Mouse (Mus musculus) fat pad, adult 2 months (tissue): ENCODE measurements around the gene Lamb3.
"Not testable (repeated sequence)": the region's sequence is repeated elsewhere in the genome, so short reads cannot be mapped to it uniquely, and the experiment has no call there.

Experiments used
- DNase-seq: peaks from one replicate; pipeline ENCODE4 v3.0.0-alpha.2; 2011; ENCODE audit warnings: low read depth, low spot score; ENCODE audit errors: extremely low read depth

Lamb3 gene

DNA sequence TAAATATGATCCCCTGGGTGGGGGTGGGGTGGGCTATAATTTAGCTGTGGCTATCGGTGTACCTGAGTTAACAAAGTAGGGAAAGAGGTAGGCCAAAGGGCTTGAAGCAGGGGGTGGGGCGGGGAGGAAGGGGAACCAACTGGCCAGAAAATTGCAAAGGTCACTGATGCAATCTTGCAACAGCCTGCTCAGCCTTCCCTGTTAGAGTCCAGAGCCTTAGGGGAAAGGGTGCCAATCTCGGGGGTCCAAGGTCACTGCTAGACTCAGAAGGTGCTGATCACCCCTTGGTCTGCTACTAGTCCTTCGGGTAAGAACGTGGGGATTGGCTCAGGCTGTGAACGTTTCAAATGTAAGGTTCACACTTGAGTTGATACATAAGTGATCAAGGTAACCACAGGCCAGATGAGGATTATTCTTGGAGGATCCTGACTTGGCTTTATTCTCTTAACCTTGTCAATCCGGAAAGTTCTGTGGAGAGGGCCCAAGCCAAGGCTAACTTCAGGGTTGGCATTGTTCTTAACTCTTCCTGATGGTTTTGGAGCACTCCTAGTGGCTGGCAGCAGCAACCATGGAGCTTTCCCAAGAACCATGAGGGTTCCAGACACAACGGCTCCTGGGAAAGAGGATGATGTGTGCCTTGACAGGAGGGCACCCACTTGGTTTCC lies 67.0 kb downstream of the Lamb3 start:
- DNase-seq, result peak; percentile 92

DNA sequence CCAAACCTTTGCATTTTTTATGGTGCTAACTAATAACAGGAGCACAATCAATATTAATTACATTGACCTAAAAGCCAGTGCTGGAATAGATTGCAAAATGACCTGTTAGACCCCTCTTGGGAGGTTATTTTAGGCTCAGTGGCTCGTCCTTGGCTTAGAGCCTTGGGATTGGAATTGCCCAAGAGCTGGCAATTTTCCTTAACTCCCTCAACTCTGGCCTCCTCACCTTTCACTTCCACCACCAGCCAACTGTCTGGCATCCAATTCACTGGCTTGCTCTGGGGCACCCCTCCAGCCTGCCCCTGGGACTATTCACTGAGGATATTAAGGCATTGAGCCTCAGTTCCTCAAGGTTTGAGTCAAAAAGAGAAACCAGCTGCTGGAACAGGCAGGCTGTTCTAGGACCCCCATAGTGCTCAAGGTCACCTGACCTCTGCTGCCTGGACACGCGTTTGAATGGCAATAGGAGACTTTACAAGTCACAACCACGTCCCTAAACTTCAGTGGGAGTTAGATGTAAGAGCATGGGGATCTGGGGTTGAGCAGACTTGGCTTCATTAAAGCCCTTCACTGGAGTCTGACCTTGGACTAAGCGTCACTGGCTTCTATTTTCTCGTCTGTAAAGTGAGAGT lies 71.0 kb downstream of the Lamb3 start:
- no peak for DNase-seq

DNA sequence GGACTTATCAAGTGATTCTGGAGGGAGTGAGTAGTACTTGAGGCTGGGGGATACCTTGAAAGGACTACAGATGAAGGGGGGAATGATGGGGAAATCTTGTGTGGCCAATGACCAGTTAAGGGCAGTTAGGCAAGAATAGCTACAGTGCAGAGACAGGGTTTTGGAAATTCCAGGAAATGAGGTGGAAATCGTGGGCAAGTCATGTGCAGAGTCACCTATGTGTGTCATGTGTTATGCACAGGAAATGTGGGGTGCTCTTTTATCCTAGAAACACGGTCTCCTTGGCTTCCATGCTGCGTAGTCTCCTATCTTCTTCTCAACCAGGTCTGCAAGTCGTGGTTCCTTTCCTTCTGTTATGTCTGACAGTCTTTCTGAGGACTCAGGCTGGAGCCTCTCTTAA lies 72.0 kb downstream of the Lamb3 start:
- no peak for DNase-seq

DNA sequence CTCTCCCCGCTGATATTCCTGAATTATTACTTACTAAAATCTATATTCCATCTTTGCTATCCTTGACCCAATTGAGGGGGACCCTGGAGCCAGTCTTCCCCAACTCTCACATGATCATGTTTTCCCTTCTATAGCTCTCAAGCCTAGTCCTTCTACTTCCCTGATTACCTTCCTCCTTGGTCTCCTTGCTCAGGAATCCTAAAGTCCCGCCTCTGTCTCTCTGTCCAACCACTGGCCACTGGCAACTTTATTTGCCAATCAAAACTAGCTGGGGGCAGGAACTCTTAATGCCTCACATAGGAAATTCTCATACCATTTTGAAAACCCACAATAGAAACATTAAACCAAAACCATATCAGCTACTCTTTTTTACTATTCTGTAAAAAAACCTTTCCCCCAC lies 73.8 kb downstream of the Lamb3 start:
- DNase-seq, result no peak

DNA sequence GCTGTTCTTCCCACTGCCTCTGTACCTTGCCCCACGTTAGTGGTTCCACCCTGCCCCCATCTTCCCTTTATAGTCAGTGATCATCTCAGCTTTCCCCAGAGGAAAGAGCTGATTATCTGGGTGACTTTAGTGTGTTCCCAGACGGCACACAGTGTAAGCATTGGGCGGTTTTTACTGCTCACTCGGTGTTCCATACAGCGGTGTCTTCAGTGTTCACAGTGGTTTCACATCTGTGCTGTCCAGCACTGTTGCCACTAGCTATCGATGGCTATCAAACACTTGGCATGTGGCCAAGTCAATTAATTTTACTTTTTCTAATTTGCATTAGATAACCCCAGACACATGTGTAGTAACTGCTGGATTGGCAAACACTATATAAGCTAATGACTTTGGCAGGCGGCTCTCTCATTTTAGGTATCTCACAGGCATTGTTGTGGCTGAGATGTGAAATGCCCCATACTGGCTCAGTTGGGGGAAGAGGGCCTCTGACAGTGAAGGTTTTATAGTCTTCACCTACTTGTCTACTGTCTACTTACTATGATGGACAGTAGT lies 76.8 kb downstream of the Lamb3 start:
- DNase-seq, result peak; percentile 56

DNA sequence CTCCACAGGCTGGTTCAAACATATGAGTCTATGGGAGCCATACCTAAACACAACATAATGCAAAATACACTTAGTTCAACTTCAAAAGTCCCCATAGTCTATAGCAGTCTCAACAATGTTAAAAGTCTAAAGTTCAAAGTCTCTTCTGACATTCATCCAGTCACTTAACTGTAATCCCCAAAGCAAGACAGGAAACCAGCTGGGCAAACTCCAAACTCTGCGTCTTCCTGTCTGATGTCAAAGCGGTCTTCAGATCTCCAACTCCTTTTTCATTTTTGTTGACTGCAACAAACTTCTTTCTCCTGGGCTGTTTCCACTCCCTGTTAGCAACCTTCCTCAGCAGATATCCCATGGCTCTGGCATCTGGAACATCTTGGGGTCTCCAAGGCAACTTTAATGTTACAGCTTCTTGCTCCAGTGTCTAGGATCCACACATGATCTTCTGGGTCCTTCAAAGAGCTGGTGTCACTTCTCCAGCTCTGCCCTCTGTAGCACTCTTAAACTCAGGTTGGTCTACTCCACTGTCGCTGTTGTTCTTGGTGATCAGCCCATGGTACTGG lies 78.3 kb downstream of the Lamb3 start:
- not testable (repeated sequence) for DNase-seq

DNA sequence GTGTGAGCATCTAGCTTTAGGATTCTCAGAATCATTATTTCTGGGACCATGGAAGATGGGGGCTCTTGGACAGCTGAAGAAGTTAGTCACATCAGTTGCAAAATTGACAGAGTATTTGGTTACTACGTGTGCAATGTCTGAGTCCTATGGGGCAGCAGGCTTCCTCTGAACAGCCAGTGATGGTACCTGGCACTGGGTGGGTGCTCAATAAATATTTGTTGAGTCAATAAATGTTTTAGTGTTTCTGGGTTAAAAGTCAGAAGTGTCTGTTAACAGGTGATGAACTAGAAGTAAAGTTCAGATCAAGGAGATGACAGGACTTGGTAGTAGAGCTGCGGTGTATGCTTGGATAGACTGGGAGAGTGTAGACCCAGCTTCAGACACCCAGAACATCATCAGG lies 80.1 kb downstream of the Lamb3 start:
- DNase-seq, result no peak

DNA sequence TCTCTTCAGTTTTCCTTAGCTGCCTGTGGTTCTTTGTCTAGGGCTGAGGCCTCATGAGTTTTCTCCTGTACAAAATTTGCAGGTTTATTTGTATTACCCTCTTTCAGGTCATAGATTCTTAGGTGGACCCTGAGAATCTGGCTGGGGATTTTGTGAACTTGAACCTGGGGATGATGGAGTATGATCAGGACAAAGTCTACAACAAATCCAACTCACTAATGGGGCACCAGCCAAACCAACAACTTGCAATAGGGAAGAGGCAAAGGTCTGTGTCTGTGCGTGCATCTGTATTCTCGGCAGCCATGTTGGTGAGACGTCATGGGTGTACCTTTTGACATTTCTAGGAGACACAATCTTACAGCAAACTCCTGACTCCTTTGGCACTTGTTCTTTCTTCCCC lies 81.6 kb downstream of the Lamb3 start:
- DNase-seq, result no peak

DNA sequence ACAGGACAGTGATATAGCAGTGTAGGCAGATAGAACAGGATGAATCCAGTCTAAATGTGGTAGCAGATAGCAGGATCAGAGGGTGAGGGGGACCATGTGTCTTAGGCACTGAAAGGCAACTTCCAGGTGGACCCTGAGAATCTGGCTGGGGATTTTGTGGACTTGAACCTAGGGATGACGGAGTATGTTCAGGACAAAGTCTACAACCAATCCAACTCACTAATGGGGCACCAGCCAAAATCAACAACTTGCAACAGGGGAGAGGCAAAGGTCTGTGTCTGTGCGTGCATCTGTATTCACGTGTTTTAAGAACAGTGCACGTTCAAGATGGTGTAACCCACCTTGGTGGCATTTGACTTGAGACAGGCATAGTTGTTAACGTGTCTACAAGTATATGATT lies 82.4 kb downstream of the Lamb3 start:
- no peak for DNase-seq

DNA sequence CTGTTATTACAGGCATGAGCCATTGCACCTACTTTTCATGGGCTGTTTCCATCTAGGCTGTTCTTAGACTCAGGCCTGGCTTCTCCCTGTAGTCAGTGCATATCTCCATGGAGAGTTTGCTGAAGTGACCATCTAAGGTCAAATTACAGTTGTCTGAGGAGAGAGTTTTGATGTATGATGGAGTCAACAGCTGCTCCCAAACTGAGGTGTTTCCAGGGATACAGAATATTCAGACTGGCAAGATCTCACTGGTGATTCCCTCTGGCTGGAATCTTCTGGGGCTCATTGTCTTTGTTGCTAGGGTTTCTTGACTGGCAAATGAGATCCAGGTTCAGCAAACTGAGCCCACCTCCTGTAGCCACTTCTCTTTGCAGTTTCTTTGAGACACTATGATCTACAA lies 83.2 kb downstream of the Lamb3 start:
- no peak for DNase-seq

DNA sequence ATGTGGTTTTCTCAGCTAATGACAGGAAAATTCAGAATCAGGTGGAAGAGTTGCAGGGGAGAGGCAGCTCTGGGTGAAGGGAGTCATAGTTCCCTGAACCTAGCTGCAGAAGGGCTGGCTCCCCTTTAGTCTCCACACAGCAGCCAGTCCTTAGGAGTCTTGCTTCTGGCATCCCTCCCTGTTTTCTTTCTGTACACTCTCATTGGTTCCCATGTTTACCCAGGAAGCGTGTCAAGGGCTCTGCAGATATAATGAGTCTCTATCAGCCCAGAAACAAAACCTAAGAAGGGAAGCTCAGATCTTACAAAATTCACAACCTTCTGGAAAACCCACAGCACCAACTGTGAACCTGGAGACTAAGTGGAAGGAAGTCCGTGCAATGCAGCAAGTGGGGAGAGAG lies 85.5 kb downstream of the Lamb3 start:
- no peak for DNase-seq

DNA sequence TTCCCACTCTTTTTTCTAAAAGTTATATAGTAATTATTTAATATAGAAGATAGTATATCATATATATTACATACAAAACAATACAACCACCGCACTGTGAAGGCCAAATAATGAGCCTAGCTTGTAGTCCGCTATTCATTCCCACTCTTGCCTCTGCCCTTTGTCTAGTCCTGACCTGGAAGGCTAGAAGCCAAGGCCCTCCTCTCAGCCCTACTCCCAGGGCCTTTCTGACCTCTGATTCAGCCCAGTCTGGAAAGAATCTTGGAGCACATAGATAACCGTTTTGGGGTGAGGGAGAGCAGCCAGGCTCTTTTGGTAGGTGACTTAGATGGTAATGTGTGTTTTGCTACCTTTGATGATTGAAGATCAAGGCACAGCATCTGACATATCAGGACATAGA lies 86.4 kb downstream of the Lamb3 start:
- no peak for DNase-seq

DNA sequence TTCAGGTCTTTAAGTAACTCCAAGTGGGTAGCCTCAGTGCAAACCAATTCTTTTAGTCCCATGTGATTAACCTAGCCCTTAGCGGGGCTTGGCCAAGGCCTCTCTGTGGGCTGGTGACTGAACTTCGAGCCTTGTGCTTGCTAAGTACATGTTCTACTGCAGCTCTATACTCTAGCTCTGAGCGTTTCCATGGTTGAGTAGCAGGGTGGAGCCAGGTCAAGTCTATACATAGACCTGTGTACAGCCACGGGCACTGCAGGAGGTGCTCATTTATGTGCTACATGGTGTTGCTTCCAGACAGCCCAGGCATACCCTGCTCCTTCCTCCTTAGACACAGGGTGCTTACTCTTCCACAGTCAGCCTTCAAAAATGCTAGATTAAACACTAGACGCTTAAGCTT lies 88.4 kb downstream of the Lamb3 start:
- DNase-seq, result no peak

DNA sequence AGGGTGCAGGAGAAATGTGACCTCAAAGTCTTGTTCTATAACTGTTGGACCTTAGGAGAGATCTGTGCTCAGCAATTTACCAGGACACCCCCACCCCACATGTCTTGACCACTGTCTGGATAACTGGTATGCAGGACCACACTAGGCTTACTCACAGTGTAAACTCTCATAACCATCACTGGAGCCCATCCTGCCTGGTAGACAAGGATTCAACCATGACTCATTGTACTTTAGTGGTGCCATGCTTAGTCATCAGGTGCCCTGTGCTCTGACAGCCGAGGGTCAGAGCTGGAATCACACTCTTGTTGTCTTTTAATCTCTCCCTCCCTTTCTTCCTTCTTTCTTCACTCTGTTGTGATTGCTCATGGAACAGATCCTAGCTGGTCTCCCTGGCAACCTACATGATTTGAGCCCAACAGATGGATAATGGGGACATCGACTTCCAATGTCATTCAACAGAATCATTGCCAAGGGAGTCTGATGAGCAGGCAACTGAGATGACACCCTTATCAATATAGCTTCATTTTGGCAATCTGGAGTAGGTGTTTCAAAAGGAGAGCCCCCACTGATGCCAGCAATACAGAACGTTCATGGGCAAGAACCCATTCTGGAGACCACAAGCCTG lies 90.8 kb downstream of the Lamb3 start:
- DNase-seq, result no peak

DNA sequence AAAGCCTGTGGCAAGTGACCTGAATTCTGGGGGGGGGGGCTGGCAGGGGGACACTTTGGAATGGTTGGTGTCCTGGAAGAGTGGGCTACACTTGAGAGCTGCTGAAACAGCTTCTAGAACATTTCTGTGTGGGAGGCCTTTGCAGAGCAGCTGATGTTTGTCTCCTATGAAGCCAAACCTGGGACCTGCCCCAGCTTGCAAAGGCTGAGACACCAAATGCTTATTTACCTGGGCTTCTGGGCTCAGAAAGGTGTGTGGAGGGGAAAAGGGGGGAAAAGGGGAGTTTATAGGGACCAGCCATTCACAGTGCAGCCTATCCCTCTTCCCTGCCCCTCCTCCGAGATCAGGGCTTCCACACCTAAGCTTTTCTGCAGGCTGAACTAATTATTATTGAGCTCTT lies 92.5 kb downstream of the Lamb3 start:
- DNase-seq, result no peak

DNA sequence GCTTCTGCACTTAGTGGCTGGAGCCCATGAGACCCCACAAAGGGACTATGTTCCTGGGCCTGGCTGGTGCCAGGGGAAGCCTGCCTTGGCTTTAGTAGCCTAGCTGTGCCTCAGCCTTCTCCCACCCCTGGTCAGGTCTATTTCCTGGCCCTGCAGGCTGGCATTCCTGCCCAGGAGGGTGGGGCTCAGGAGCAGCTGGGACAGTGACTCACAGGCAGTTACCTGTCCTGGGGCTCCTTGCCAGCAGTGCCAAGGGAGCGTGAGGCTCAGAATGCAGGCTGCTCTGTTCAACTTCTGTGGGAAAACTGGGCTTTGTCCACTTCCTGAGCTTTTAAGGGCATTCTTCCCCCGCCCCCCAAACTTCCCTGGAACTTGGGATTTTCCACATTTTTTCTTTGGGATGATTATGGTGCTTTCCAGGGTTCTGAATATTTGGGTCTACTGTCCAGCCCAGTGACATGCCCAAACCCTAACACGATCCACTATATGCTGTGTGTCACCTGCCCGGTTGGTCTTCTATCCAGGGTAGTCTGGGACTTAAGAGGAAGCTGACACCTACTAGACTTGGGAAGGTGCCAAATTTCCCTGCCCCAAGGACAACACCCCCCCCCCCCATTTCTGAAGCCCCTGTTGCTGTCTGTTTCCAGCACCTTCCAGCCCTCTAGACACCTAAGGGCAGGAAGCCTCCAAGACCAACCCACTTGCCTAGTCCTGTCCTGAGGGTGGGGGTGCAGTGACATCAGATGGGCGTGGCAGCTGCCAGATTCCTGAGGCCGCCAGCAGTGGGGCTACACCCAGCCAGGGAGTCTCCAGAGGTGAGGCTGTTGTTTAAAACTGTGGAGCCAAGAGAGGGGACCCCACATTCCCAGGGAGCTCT lies 94.0 kb downstream of the Lamb3 start:
- DNase-seq, result no peak

DNA sequence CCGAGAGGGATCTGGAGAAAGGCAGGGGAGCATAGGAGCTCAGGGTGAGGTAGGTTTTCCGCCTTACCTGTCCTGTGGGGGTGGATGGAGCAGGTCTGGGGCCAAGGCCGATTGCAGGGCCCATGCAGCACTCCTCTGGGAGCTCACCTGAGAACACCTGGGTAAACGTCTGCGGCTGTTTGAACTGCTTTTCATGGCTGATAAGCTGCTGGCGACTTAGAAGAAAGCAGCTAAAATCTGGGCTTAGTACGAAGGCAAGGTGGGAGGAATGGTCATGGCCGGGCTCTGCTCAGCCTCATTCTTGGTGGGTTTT lies 94.5 kb downstream of the Lamb3 start:
- no peak for DNase-seq

DNA sequence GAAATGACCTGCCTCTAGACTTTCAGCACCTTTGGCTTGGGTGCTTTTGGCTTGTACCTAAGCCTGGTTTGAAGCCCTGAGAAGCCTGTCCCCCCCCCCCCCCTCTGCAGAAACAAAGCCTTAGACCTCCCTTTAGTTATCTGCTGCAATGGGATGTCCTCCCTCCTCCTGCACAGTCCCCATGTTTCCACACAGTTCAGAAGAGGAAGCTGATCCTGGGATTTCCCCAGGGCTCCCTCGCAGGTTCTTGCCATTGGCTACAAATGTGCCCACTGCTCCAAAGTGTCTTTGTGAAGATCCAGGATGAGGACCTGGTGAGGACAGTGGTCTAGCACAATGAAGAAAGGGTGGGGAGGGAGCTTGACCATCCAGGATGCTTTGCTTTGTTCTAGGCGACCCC lies 95.6 kb downstream of the Lamb3 start:
- no peak for DNase-seq

DNA sequence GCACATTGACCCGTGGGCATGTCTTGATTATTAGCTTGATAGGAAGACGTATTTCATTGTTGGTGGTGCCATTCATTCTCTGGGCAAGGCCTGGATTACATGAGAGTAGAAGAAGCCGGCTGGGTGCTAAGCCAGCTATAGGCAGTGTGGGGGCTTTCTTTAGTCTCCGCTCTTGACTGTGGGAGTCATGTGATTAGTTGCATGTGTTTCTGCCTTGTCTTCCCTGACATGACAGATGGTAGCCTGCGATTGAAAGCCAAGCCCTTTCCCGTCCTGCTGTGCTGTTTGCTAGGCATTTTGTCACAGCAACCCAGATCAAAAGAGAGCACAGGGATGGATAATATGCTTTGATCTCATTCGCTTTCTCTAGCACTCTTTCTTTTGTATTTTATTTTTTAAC lies 97.9 kb downstream of the Lamb3 start:
- DNase-seq, result no peak

DNA sequence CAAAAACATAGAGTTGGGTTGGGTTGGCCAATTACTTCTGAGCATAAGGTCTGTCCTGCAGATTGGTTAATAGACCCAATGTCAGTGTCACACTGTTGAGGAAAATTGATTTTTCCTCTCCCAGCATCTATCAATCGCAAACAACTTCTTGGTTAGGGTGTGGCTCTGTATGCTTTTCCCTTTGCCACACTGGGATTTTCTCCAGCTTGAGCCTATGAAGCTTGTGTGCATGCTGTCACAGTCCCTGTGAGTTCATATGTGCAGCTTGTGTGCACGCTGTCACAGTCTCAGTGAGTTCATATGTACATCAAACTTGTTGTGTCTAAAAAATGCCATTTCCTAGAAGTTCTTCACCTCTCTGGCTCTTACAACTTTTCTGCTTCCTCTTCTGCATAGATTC lies 99.3 kb downstream of the Lamb3 start:
- DNase-seq, result no peak

DNA sequence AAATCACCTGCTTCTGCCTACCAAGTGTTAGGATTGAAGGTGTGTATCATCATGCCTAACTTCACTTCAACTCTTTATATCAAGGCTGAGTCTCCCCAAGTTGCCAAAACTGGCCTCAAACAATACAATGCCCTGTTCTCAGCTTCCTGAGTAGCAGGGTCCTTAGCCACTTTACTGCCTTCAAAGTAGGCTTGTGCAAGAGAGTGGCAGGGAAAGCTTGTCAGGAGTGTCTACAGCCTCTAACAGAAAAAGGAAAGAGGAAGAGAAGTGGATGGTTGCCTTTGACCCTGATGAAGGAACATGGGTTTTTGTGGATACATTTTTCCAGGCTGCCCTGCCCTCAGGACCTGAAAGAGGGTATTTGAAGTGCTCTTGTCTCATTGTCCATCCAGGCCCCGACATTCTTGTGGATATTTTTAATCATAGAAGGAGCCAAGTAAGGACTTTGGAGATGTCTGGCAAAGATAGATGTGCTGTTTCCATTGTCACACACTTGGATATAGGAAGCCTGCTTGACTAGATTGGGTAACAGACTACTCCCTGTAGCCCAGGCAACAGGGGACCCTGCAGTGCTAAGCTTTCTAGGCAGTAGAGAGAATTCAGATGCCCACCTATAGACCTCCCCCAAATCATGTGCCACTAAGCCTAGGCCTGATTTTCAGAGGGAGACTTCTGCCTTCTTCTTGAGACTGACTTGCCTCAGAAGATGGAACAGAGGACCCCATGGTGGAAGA lies 102.5 kb downstream of the Lamb3 start:
- DNase-seq, result no peak
